Mouse (Mus musculus) lung, adult 2 months (tissue): ENCODE measurements around the gene Cib1.

Experiments used
- CTCF ChIP-seq: fragments of 200-500 bp; IDR thresholded peaks from 2 replicates; pipeline ENCODE4 v1.5.1; 2011; ENCODE audit warnings: mild to moderate bottlenecking, low read length, control low read depth; ENCODE audit not compliant: insufficient read depth
- POLR2A ChIP-seq: fragments of 200-500 bp; IDR thresholded peaks from 2 replicates; pipeline ENCODE4 v1.6.1; 2011; ENCODE audit warnings: low read depth, mild to moderate bottlenecking, control low read depth, low read length, borderline replicate concordance; ENCODE audit errors: extremely low read depth

- TF ChIP-seq CTCF (no peak), POLR2A (no peak)
Measured at GRCm38 (mm10) chr7:80252437-80252836, 19.8 kb upstream of the Cib1 start.
